Mouse (Mus musculus): ENCODE results near the gene Olfr573-ps1.

GRCm38 (mm10) chr7:102942475-102942874 is at the start of gene Olfr573-ps1:
- TF ChIP-seq CTCF (IDR thresholded peaks at IDR 0.05): no peak
- TF ChIP-seq EP300 (IDR thresholded peaks at IDR 0.05): no peak

Measured in lung, postnatal 0 days (tissue).